Mouse (Mus musculus): ENCODE measurements at regions not wholly inside any gene's neighbourhood (a gene's known extent, or its start where the extent isn't known, plus 50 kb on each side); places are given as distances from the start of the nearest gene placed in this dataset.

DNA sequence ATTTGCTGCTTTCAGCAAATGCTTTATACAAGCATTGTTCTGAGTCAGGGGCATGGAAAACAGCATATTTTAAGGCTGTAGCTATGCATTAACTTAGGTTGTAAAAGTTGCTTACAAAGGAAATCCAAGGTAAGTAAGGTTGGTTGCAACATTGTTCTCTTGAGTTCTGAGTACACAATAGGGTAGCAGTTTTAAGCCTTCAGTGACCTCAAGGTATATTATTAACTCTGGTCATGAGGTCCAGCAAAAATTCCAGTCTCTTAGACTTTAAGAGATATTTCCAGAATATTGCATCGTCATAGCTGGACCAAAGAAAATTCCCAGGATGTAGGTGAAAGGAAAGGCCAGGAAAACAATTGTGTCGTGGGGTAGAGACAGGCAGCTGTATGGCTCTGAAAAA is 110.8 kb upstream of the Acsl4 start:
- TF ChIP-seq GATA1 (IDR thresholded peaks at IDR 0.05; ENCODE audit: borderline replicate concordance, low read length): no peak
- no peak for TF ChIP-seq FLI1 (IDR thresholded peaks at IDR 0.05; ENCODE audit: low read length)

All from megakaryocyte, embryonic 14.5 days (primary cell).